Mouse (Mus musculus): ENCODE measurements at regions not wholly inside any gene's neighbourhood (a gene's known extent, or its start where the extent isn't known, plus 50 kb on each side); places are given as distances from the start of the nearest gene placed in this dataset.

- peak; percentile 47; the same call in 1 of the 2 replicates for ATAC-seq (ENCODE audit: poor library complexity, severe bottlenecking)
Measured at GRCm38 (mm10) chr2:75055187-75055543, 229.6 kb downstream of the Mtx2 start.

GRCm38 (mm10) chr2:75061009-75061408 is 235.4 kb downstream of the Mtx2 start:
- ATAC-seq (ENCODE audit: poor library complexity, severe bottlenecking): no peak

- ATAC-seq (ENCODE audit: poor library complexity, severe bottlenecking): no peak
Measured at GRCm38 (mm10) chr2:75061456-75062188, 236.0 kb downstream of the Mtx2 start.

- no peak for ATAC-seq (ENCODE audit: poor library complexity, severe bottlenecking)
Measured at GRCm38 (mm10) chr2:75062189-75062510, 236.5 kb downstream of the Mtx2 start.

- no peak for ATAC-seq (ENCODE audit: poor library complexity, severe bottlenecking)
Measured at GRCm38 (mm10) chr2:75064406-75065115, 239.0 kb downstream of the Mtx2 start.

DNA sequence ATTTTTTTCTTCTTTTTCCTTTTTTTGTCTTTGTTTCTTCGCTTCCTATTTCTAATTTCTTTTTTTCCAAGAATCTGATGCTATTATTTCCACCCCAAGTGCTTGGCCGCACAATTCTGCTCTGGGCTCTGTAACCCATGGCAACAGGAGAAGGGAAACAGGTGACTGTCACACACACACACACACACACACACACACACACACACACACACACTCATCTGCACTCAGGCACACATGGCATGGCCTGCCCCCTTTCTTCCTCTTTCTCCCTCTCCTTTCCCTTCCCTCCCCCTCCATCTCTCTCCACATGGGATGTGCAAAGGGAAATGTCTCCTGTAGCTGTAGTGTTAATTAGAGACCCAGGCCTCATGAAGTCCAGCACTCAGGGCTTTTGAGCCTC is 239.7 kb downstream of the Mtx2 start:
- ATAC-seq (ENCODE audit: poor library complexity, severe bottlenecking): no peak

DNA sequence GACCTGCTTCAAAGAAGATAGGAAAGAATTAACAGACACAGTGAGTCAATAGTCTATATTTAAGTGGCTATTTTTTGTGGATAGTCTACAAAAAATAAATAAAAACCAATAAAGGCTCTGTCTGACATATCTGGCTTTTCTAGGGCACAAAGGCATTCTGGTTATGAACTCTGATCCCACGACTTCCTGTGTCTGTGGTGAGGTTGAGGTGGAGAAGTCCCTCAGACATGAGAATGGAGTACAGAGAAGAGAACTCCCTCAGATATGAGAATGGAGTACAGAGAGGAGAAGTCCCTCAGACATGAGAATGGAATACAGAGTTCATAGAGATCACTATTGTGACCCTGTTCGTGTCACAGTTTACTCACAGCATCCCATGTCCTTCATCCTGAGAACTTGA is 243.7 kb downstream of the Mtx2 start:
- ATAC-seq (ENCODE audit: poor library complexity, severe bottlenecking): no peak

GRCm38 (mm10) chr2:75072021-75072420 is 246.4 kb downstream of the Mtx2 start:
- ATAC-seq (ENCODE audit: poor library complexity, severe bottlenecking): no peak

DNA sequence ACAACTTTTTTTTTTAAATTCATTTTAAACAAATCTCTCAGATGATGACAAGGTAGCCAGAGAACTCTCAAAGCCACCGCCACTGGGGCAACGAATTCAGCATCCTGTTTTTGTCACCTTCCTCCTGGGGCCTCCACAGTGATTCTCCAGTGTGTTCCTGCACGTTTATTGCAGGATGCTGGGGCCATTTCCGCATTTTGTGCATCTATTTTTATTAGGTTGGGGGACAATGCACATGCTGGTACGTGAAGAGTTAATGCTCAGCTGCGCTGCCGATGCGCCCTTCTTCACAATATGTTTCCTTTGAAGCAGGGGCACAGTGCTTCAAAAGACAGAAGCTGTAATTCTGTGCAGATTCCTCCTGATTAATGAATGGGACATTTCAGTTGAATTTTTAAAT is 246.9 kb downstream of the Mtx2 start:
- ATAC-seq (ENCODE audit: poor library complexity, severe bottlenecking): no peak

- ATAC-seq (ENCODE audit: poor library complexity, severe bottlenecking): no peak
Measured at GRCm38 (mm10) chr2:75073178-75073577, 247.6 kb downstream of the Mtx2 start.

GRCm38 (mm10) chr2:75087164-75087563 is 261.6 kb downstream of the Mtx2 start:
- no peak for ATAC-seq (ENCODE audit: poor library complexity, severe bottlenecking)

DNA sequence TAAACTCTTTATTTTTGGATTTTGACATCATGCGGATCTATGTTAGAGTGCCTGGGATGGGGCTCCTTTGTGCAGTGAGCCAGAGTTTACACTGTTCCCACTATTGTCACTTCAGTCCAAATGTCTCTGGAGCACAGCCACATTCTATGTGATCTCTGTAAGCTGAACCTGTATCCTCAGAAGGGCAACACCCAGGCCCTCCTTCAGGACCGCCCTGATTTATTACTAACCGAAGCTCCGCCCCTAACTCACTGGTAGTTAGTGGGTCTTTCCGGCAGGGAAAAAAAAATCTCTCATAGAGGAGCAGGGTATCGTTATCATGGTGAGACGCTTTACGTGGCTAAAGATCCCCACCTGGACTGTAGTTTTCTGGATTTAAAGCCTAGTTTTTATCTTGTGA is 263.6 kb downstream of the Mtx2 start:
- ATAC-seq (ENCODE audit: poor library complexity, severe bottlenecking): no peak

DNA sequence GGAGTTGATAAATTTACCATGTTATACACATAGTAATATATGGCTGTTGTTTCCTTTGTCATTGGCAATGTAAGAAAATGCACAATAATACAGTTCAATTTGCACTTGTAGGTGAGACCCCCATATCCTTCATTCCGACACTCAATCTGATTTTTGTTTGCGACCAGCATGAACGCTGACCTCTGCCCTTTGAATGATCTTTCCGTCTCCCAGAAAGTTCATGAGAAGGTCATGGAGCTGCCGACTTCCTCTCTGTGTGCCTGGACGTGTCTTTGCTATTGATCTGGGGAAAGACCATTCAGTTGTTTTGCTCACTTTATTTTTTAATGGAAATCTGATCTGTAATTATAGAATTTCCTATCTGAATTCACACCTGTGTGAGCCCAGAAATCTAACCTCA is 264.0 kb downstream of the Mtx2 start:
- no peak for ATAC-seq (ENCODE audit: poor library complexity, severe bottlenecking)

DNA sequence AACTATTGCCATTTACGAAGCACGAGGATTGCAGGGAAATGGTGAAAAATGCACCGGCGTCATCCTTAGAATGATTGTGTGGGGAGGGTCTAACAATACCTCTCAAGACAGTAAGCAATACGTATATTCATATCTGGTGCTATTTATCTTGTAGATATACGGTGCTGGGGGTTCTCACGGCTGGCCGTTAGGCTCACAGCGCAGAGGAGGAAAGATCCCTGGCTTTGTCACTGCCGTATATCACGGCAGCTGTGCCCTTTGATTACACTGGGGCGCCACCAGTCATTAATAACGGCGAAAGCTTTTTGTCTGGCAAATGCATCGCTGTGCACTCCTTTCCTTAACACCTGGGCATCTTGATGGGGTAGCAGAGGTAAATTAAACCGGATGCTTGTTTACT is 264.8 kb downstream of the Mtx2 start:
- ATAC-seq (ENCODE audit: poor library complexity, severe bottlenecking): no peak

DNA sequence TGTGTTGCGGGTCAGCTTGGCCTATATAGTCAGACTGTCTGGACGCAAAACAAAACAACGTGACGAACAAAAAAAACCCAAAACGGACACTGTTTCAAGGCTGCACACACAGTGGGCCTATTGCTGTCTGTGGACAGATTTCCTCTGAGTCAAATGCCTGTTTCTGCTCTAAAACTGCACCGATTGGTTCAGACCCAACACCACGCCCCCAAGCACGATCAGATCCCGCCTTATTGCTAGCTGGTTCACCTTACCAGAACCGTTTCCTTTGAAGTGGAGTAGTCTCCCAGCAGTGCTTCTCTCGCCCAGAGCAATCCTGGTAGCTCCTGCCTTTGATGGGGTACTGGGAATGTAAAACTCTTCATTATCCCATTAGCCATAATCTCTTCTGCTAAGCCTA is 275.9 kb downstream of the Mtx2 start:
- no peak for ATAC-seq (ENCODE audit: poor library complexity, severe bottlenecking)

DNA sequence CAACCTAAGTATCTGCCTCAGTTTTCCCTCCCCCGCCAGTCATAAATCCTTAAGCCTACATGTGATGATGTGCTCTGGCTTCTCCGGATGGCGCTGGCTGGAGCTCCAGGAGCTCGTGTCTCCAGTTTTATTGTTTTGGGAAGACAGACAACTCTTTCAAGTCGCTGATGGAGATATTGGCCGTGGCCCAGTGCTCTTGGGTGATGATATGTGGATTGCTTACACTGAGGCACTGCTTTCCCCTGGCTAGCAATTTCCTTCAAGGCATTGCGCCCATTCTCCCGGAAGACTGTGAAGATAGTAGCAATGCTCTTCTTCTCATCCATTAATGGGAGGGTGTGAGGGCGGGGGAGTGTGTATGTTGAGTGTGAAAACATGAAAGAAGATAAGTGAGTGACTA is 287.1 kb downstream of the Mtx2 start:
- no peak for ATAC-seq (ENCODE audit: poor library complexity, severe bottlenecking)

DNA sequence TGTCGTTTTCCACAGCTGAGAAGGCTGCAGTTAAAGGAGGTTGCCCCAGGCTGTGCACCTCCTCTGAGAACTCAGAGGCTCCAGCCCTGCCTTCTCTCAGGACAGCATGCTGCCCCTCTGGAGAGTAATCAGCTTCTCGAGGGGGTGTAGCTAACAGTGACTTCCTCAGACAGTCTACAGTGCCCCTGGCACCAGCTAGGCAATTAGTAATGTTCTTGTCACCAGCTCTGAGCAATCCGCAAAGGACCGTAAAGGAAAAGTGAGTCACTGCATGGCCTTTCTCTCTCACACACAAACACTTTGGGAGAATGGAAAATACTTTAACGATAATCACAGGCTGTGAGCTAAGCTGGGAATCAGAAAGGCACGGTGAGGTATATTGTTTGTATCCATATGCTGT is 288.8 kb downstream of the Mtx2 start:
- ATAC-seq (ENCODE audit: poor library complexity, severe bottlenecking): no peak

- ATAC-seq (ENCODE audit: poor library complexity, severe bottlenecking): no peak
Measured at GRCm38 (mm10) chr2:75118348-75118926, 292.8 kb downstream of the Mtx2 start.

- no peak for ATAC-seq (ENCODE audit: poor library complexity, severe bottlenecking)
Measured at GRCm38 (mm10) chr2:75119599-75119998, 294.0 kb downstream of the Mtx2 start.

DNA sequence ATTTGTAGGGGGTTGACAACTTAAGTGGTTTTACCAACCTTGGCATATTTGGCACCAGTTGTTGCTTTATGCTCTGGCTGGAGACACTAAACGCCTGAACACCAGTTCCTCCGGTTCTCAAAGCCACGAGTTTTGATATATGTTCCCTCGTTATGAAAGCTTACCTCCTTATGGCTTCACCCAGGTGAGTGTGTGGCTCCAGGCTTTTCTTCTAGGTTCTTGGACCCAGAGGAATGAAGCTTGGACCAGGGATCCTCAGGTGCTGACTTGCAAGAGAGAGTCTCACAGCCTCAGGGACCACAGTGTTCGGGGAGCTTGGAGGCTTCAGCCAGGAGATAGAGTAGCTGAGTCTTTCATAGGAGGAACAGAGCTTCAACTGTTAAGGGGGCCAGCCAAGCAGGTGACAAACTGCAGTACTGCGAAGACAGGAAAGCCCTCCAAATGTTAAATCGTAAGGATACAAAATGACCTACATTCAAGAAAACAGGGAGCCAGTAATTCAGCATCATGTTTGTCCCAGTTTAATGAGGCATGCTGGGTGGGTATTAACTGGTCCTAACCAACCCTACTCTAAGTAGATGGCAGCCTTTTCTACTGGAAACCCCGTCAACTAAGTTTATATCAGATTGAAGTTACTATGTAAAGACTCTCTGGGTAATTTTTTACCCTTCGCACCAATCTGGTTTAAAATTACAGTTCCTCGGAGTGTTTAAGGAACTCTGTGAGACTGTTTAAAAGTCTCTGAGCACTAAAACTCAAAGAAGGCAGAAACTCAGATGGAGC is 307.9 kb downstream of the Mtx2 start:
- no peak for ATAC-seq (ENCODE audit: poor library complexity, severe bottlenecking)

- no peak for ATAC-seq (ENCODE audit: poor library complexity, severe bottlenecking)
Measured at GRCm38 (mm10) chr2:75136618-75137017, 311.0 kb downstream of the Mtx2 start.
